Mouse (Mus musculus) ES-E14 (cell line): ENCODE measurements around the gene Slc5a4b. TPM values are rescaled to one million over a fixed set of nuclear protein-coding genes. Genes with fewer than 3 reads are reported as not detected.
A peak's percentile ranks its signal among the peaks of the same experiment; 100 is the strongest.

Experiments
- DNase-seq: peaks from one replicate; pipeline ENCODE4 v3.0.0-alpha.2; 2013; ENCODE audit warnings: low read depth, low spot score
- H3K27ac ChIP-seq: 2 replicates; pipeline ENCODE4 v1.5.1; 2012; ENCODE audit warnings: low read depth, mild to moderate bottlenecking, low read length, moderate library complexity, mixed read lengths; ENCODE audit not compliant: poor library complexity, insufficient read depth, severe bottlenecking
- H3K36me3 ChIP-seq: 2 replicates; pipeline ENCODE4 v1.6.1; 2012; ENCODE audit warnings: mild to moderate bottlenecking, low read length, moderate library complexity, mixed read lengths; ENCODE audit not compliant: control insufficient read depth, poor library complexity, insufficient read depth, severe bottlenecking
- H3K4me1 ChIP-seq, 2 experiments: fragments of 150-350 bp in 1 of 2; sonication (generic) in 1 of 2; 2 replicates each; pipeline ENCODE4 v1.6.1; 2012; ENCODE audit warnings: low read length in 2 of 2, mild to moderate bottlenecking in 1 of 2, mixed read lengths in 1 of 2; ENCODE audit not compliant: control insufficient read depth in 2 of 2, insufficient read depth in 2 of 2, poor library complexity in 1 of 2
- H3K4me3 ChIP-seq, 2 experiments: fragments of 150-350 bp in 1 of 2; sonication (generic) in 1 of 2; 2 replicates each; pipeline ENCODE4 v1.5.1; 2012; ENCODE audit warnings: low read length in 2 of 2, low read depth in 1 of 2, mild to moderate bottlenecking in 1 of 2, mixed read lengths in 1 of 2; ENCODE audit not compliant: insufficient read depth in 1 of 2, poor library complexity in 1 of 2, severe bottlenecking in 1 of 2
- H3K9ac ChIP-seq: 2 replicates; pipeline ENCODE4 v1.6.1; 2012; ENCODE audit warnings: low read depth, mild to moderate bottlenecking, low read length, mixed read lengths; ENCODE audit not compliant: poor library complexity, insufficient read depth, severe bottlenecking
- H3K9me3 ChIP-seq: fragments of 150-350 bp; sonication (generic); 2 replicates; pipeline ENCODE4 v1.6.1; 2012; ENCODE audit warnings: low read depth, mild to moderate bottlenecking, low read length; ENCODE audit not compliant: control insufficient read depth, insufficient read depth
- CHD2 ChIP-seq: IDR thresholded peaks from 2 replicates; pipeline ENCODE4 v1.6.1; 2014; ENCODE audit warnings: mild to moderate bottlenecking, low read depth, low read length, inconsistent platforms
- HCFC1 ChIP-seq: IDR thresholded peaks from 2 replicates; pipeline ENCODE4 v1.6.1; 2012; ENCODE audit warnings: low read length, inconsistent platforms, borderline replicate concordance; ENCODE audit not compliant: insufficient read depth
- MAFK ChIP-seq: IDR thresholded peaks from 2 replicates; pipeline ENCODE4 v1.6.1; 2014; ENCODE audit warnings: mild to moderate bottlenecking, low read depth, low read length, inconsistent platforms; ENCODE audit not compliant: insufficient read depth
- ZC3H11A ChIP-seq: IDR thresholded peaks from 2 replicates; pipeline ENCODE4 v1.6.1; 2012; ENCODE audit warnings: low read depth, mild to moderate bottlenecking, inconsistent platforms, low read length, borderline replicate concordance
- ZNF384 ChIP-seq: IDR thresholded peaks from 2 replicates; pipeline ENCODE4 v1.6.1; 2012; ENCODE audit warnings: low read depth, low read length, inconsistent platforms
- in situ Hi-C, 2 experiments: fragments of 600-800 bp; cut with MboI; formaldehyde crosslinking; loops; one replicate each; pipeline ENCODE4 v1.15.1; 2025; ENCODE audit warnings: low sequenced_read_pairs in 2 of 2, inconsistent platforms in 1 of 2; ENCODE audit not compliant: unreplicated experiment in 2 of 2
- total RNA-seq: library from RNA; depleted of rRNA; stranded (reverse); fragments of 300-350 nt; gene quantifications from 2 replicates; pipeline ENCODE4 v1.2.3, GENCODE M21; 2012

Slc5a4b gene
- total RNA-seq, 1 experiment, result 7.1 TPM

- no peaks in the 10 kb centered on the region for H3K36me3 ChIP-seq
- no peak overlapping the region for H3K4me3 ChIP-seq
- DNase-seq, result peak; percentile 70
- H3K9me3 ChIP-seq, result no peaks in the 10 kb centered on the region
- H3K4me1 ChIP-seq, result peaks cover 0 to 7% of the 10 kb centered on the region in 2 experiments; a peak in 1 of 4 replicates
- H3K27ac ChIP-seq, result peak overlapping the region; percentile 29; the same call in 1 of the 2 replicates
- TF ChIP-seq CHD2, result peak; percentile 24; the same call in 1 of the 2 replicates
- no peak for TF ChIP-seq ZC3H11A
- peak; percentile 68; the same call in 1 of the 2 replicates for TF ChIP-seq ZNF384
- no peak for TF ChIP-seq HCFC1
- 0 out of 2 replicates have a peak, but pooled peaks have one; percentile 19 for TF ChIP-seq MAFK
- no peak overlapping the region for H3K9ac ChIP-seq
- in situ Hi-C loops, result no loop called here
Measured at GRCm38 (mm10) chr10:76067674-76068613, 42.8 kb downstream of the Slc5a4b start.

GRCm38 (mm10) chr10:76062439-76062838 lies 48.3 kb downstream of the Slc5a4b start:
- no peak overlapping the region for H3K4me3 ChIP-seq
- TF ChIP-seq MAFK (no peak), ZC3H11A (no peak), HCFC1 (no peak)
- no peaks in the 10 kb centered on the region for H3K36me3 ChIP-seq
- H3K9ac ChIP-seq, result no peak overlapping the region
- in situ Hi-C loops, result no loop called here
- H3K4me1 ChIP-seq, result peaks cover 0 to 3% of the 10 kb centered on the region in 2 experiments; a peak in 1 of 4 replicates
- no peaks in the 10 kb centered on the region for H3K9me3 ChIP-seq
- DNase-seq, result peak; percentile 57
- no peak overlapping the region for H3K27ac ChIP-seq

GRCm38 (mm10) chr10:76051860-76052259 lies 58.9 kb downstream of the Slc5a4b start:
- Histone ChIP-seq H3K4me1 (peaks cover 0 to 12% of the 10 kb centered on the region in 2 experiments; a peak in 3 of 4 replicates), H3K36me3 (no peaks in the 10 kb centered on the region), H3K9me3 (no peaks in the 10 kb centered on the region), H3K9ac (no peak overlapping the region), H3K4me3 (no peak overlapping the region), H3K27ac (no peak overlapping the region; the same call in 1 of the 2 replicates)
- no peak for TF ChIP-seq MAFK
- no peak for TF ChIP-seq HCFC1
- TF ChIP-seq ZC3H11A, result no peak
- TF ChIP-seq ZNF384, result no peak
- TF ChIP-seq CHD2, result no peak
- in situ Hi-C loops, result no loop called here
- no peak for DNase-seq

GRCm38 (mm10) chr10:76048967-76049366 lies 61.8 kb downstream of the Slc5a4b start:
- in situ Hi-C loops, result no loop called here
- H3K4me1 ChIP-seq, result peaks cover 4 to 23% of the 10 kb centered on the region in 2 experiments
- peaks cover 2% of the 10 kb centered on the region; the same call in 1 of the 2 replicates for H3K36me3 ChIP-seq
- H3K9ac ChIP-seq, result no peak overlapping the region
- H3K9me3 ChIP-seq, result no peaks in the 10 kb centered on the region
- TF ChIP-seq HCFC1 (no peak), ZNF384 (no peak), ZC3H11A (no peak), MAFK (no peak)
- no peak overlapping the region for H3K4me3 ChIP-seq
- no peak for DNase-seq
- no peak overlapping the region for H3K27ac ChIP-seq
